Mouse (Mus musculus) CH12.LX (cell line): ENCODE measurements around the gene Dgkh. TPM values are rescaled to one million over a fixed set of nuclear protein-coding genes. Genes with fewer than 3 reads are reported as not detected.

Source experiments
- DNase-seq: peaks from one replicate; pipeline ENCODE4 v3.0.0-alpha.2; 2013; ENCODE audit errors: extremely low read depth
- H3K27ac ChIP-seq: 2 replicates; pipeline ENCODE4 v1.5.1; 2012; ENCODE audit warnings: low read depth, mild to moderate bottlenecking, control low read depth, moderate library complexity; ENCODE audit not compliant: insufficient read depth
- H3K27me3 ChIP-seq: replicated peaks from 2 replicates; pipeline ENCODE3; 2012; ENCODE audit warnings: inconsistent platforms
- H3K36me3 ChIP-seq, 2 experiments: replicated peaks in 1 of 2; 2 replicates each; pipeline versions ENCODE3 to v1.6.1; 2012; ENCODE audit warnings: inconsistent platforms in 1 of 2, low read length in 1 of 2, mild to moderate bottlenecking in 1 of 2, mixed read lengths in 1 of 2, moderate library complexity in 1 of 2; ENCODE audit not compliant: control insufficient read depth in 1 of 2, insufficient read depth in 1 of 2
- H3K4me1 ChIP-seq, 2 experiments: 2 replicates each; pipeline ENCODE4 v1.6.1; 2012; ENCODE audit warnings: inconsistent platforms in 1 of 2, moderate library complexity in 1 of 2; ENCODE audit not compliant: insufficient read depth in 2 of 2, control insufficient read depth in 1 of 2
- H3K4me2 ChIP-seq: 2 replicates; pipeline ENCODE4 v1.6.1; 2012; ENCODE audit warnings: low read depth, mild to moderate bottlenecking, control low read depth; ENCODE audit not compliant: poor library complexity, insufficient read depth, severe bottlenecking
- H3K4me3 ChIP-seq, 3 experiments: fragments of 150-350 bp in 1 of 3; sonication (generic) in 1 of 3; replicated peaks in 1 of 3; 2 replicates each; pipeline versions ENCODE3 to v1.5.1; 2011 to 2012; ENCODE audit warnings: low read depth in 2 of 3, low read length in 2 of 3, mild to moderate bottlenecking in 2 of 3, moderate library complexity in 2 of 3, control low read depth in 1 of 3, improper control_type of control experiment in 1 of 3, inconsistent platforms in 1 of 3, mixed read lengths in 1 of 3; ENCODE audit not compliant: poor library complexity in 1 of 3
- H3K79me2 ChIP-seq: replicated peaks from 2 replicates; pipeline ENCODE4 v1.6.1; 2012; ENCODE audit warnings: mild to moderate bottlenecking, moderate library complexity; ENCODE audit not compliant: control insufficient read depth, poor library complexity, insufficient read depth, severe bottlenecking; ENCODE audit errors: extremely low read depth
- H3K9ac ChIP-seq: 2 replicates; pipeline ENCODE4 v1.6.1; 2012; ENCODE audit warnings: low read depth, mild to moderate bottlenecking, control low read depth, moderate library complexity; ENCODE audit not compliant: insufficient read depth
- H3K9me3 ChIP-seq: replicated peaks from 2 replicates; pipeline ENCODE3; 2012; ENCODE audit warnings: low read length, inconsistent platforms, mixed read lengths
- BHLHE40 ChIP-seq: IDR thresholded peaks from 2 replicates; pipeline ENCODE4 v1.6.1; 2011; ENCODE audit warnings: mild to moderate bottlenecking, low read depth, low read length, improper control_type of control experiment
- CHD2 ChIP-seq: IDR thresholded peaks from 2 replicates; pipeline ENCODE4 v1.6.1; 2011; ENCODE audit warnings: low read length, improper control_type of control experiment
- CTCF ChIP-seq, 2 experiments: IDR thresholded peaks in 1 of 2; conservative IDR thresholded peaks in 1 of 2; 2 replicates each; pipeline ENCODE4 v1.5.1; 2011 to 2012; ENCODE audit warnings: low read depth in 2 of 2, low read length in 2 of 2, improper control_type of control experiment in 1 of 2, inconsistent platforms in 1 of 2, mild to moderate bottlenecking in 1 of 2, moderate library complexity in 1 of 2
- E2F4 ChIP-seq: IDR thresholded peaks from 2 replicates; pipeline ENCODE4 v1.6.1; 2011; ENCODE audit warnings: low read depth, low read length, improper control_type of control experiment; ENCODE audit not compliant: insufficient replicate concordance
- EP300 ChIP-seq: IDR thresholded peaks from 2 replicates; pipeline ENCODE4 v1.6.1; 2011; ENCODE audit warnings: low read length, improper control_type of control experiment
- ETS1 ChIP-seq: conservative IDR thresholded peaks from 2 replicates; pipeline ENCODE4 v1.6.1; 2012; ENCODE audit warnings: low read depth, mild to moderate bottlenecking, inconsistent platforms, low read length, improper control_type of control experiment, moderate library complexity
- HCFC1 ChIP-seq: IDR thresholded peaks from 2 replicates; pipeline ENCODE4 v1.6.1; 2012; ENCODE audit warnings: low read depth, mild to moderate bottlenecking, inconsistent platforms, low read length, improper control_type of control experiment
- IRF4 ChIP-seq: IDR thresholded peaks from 2 replicates; pipeline ENCODE4 v1.6.1; 2014; ENCODE audit warnings: low read depth, mild to moderate bottlenecking, inconsistent platforms, low read length, improper control_type of control experiment
- JUND ChIP-seq: conservative IDR thresholded peaks from 2 replicates; pipeline ENCODE4 v1.6.1; 2011; ENCODE audit warnings: low read depth, low read length, improper control_type of control experiment
- MAFK ChIP-seq: IDR thresholded peaks from 2 replicates; pipeline ENCODE4 v1.6.1; 2011; ENCODE audit warnings: low read length, improper control_type of control experiment; ENCODE audit not compliant: insufficient replicate concordance
- MAX ChIP-seq: IDR thresholded peaks from 2 replicates; pipeline ENCODE4 v1.6.1; 2011; ENCODE audit warnings: low read length, improper control_type of control experiment
- MAZ ChIP-seq: IDR thresholded peaks from 2 replicates; pipeline ENCODE4 v1.6.1; 2012; ENCODE audit warnings: low read depth, mild to moderate bottlenecking, inconsistent platforms, low read length, improper control_type of control experiment, moderate library complexity
- MXI1 ChIP-seq: IDR thresholded peaks from 2 replicates; pipeline ENCODE4 v1.6.1; 2011; ENCODE audit warnings: mild to moderate bottlenecking, low read depth, low read length, improper control_type of control experiment
- NELFE ChIP-seq: IDR thresholded peaks from 2 replicates; pipeline ENCODE4 v1.6.1; 2011; ENCODE audit warnings: low read depth, low read length, improper control_type of control experiment
- NRF1 ChIP-seq: IDR thresholded peaks from 2 replicates; pipeline ENCODE4 v1.6.1; 2014; ENCODE audit warnings: low read depth, mild to moderate bottlenecking, inconsistent platforms, low read length, improper control_type of control experiment, moderate library complexity
- POLR2A ChIP-seq: IDR thresholded peaks from 2 replicates; pipeline ENCODE4 v1.6.1; 2011; ENCODE audit warnings: low read depth, mild to moderate bottlenecking, improper control_type of control experiment, low read length
- SIN3A ChIP-seq: IDR thresholded peaks from 2 replicates; pipeline ENCODE4 v1.6.1; 2012; ENCODE audit warnings: low read length, improper control_type of control experiment, inconsistent platforms
- SMC3 ChIP-seq: IDR thresholded peaks from 2 replicates; pipeline ENCODE4 v1.6.1; 2011; ENCODE audit warnings: low read depth, low read length, improper control_type of control experiment
- TCF12 ChIP-seq: IDR thresholded peaks from 2 replicates; pipeline ENCODE4 v1.6.1; 2014; ENCODE audit warnings: low read depth, mild to moderate bottlenecking, inconsistent platforms, low read length, improper control_type of control experiment
- UBTF ChIP-seq: IDR thresholded peaks from 2 replicates; pipeline ENCODE4 v1.6.1; 2012; ENCODE audit warnings: low read depth, mild to moderate bottlenecking, inconsistent platforms, low read length, improper control_type of control experiment, moderate library complexity
- ZMIZ1 ChIP-seq: IDR thresholded peaks from 2 replicates; pipeline ENCODE4 v1.6.1; 2012; ENCODE audit warnings: low read depth, mild to moderate bottlenecking, inconsistent platforms, low read length, improper control_type of control experiment
- dilution Hi-C: fragments of 300-500 bp; cut with MboI; formaldehyde crosslinking; loops from 2 replicates; pipeline ENCODE4 v1.14.3; 2020; ENCODE audit warnings: low sequenced_read_pairs; ENCODE audit not compliant: extremely low pct_unique_long_range_greater_than_20kb, extremely low pct_ligation_motif_present
- in situ Hi-C: fragments of 300-500 bp; cut with MboI; formaldehyde crosslinking; loops from 3 replicates; pipeline ENCODE4 v1.14.3; 2019; ENCODE audit warnings: low sequenced_read_pairs, low pct_ligation_motif_present, low pct_unique_long_range_greater_than_20kb, mixed read lengths
- polyA plus RNA-seq: library from polyadenylated mRNA; unstranded; fragments of >175 nt; gene quantifications from 2 replicates; pipeline ENCODE4 v1.2.1, GENCODE M21; 2012; ENCODE audit warnings: low read depth; ENCODE audit not compliant: insufficient read length
- total RNA-seq, 2 experiments: library from RNA; depleted of rRNA; stranded (reverse); fragments of 300-350 nt in 1 of 2; fragments of >200 nt in 1 of 2; gene quantifications; 2 replicates each; pipeline ENCODE4 v1.2.3; 2012 to 2014

Gene Dgkh
- total and polyA plus RNA-seq, 3 experiments = 0.83 to 3.3 (median 2.4) TPM

DNA sequence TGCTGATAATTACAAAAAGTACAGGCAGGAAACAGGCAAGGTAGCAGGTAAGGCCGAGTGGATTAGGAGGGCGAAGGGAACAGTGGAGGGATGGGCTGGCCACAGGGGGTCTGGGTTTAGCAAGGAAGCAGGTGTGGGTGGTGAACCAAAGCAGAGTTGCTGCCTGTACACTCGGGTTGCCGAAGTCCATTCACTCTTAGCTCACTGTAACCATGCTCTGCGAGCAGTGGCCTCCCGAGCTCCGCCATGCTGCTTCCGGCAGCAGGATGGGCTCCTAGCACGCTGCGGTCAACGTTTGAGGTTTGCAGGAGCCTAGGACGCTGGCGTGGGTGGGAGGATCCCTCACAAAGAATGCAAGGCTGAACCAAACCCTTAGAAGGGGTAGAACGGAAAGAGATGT lies 43.1 kb upstream of the Dgkh start:
- H3K79me2 ChIP-seq = no peaks in the 10 kb centered on the region
- H3K4me2 ChIP-seq = no peak overlapping the region
- in situ Hi-C loops = no loop called here
- DNase-seq = no peak
- dilution Hi-C loops = no loop called here
- H3K4me1 ChIP-seq = peaks cover 0 to 12% of the 10 kb centered on the region in 2 experiments; a peak in 2 of 4 replicates
- H3K4me3 ChIP-seq = no peak overlapping the region
- H3K9ac ChIP-seq = no peak overlapping the region
- H3K9me3 ChIP-seq = no peaks in the 10 kb centered on the region
- H3K36me3 ChIP-seq = no peaks in the 10 kb centered on the region
- no peak overlapping the region for H3K27ac ChIP-seq
- no peak for TF ChIP-seq MXI1
- TF ChIP-seq E2F4 = no peak
- TF ChIP-seq MAFK = no peak
- TF ChIP-seq IRF4 = no peak
- no peak for TF ChIP-seq CTCF (conservative IDR thresholded peaks at IDR 0.05 in 1 of 2, IDR thresholded peaks at IDR 0.05 in 1 of 2; ENCODE audit: low read depth in 2 of 2, low read length in 2 of 2)
- no peak for TF ChIP-seq POLR2A
- TF ChIP-seq HCFC1 = no peak
- TF ChIP-seq EP300 = no peak
- TF ChIP-seq ETS1 = no peak
- TF ChIP-seq MAX = no peak
- TF ChIP-seq JUND = no peak
- no peak for TF ChIP-seq SIN3A
- TF ChIP-seq CHD2 = no peak
- no peak for TF ChIP-seq NELFE
- TF ChIP-seq, all 38 proteins: peak for 0
- no peaks in the 10 kb centered on the region for H3K27me3 ChIP-seq

GRCm38 (mm10) chr14:78775226-78775625 lies 42.6 kb upstream of the Dgkh start:
- H3K36me3 ChIP-seq = no peaks in the 10 kb centered on the region
- TF ChIP-seq HCFC1 (no peak), NRF1 (no peak)
- TF ChIP-seq, all 38 proteins: peak for 0
- in situ Hi-C loops = no loop called here
- no peak for DNase-seq
- no peak overlapping the region for H3K27ac ChIP-seq
- dilution Hi-C loops = no loop called here
- H3K27me3 ChIP-seq = no peaks in the 10 kb centered on the region
- H3K4me3 ChIP-seq = no peak overlapping the region
- H3K79me2 ChIP-seq = no peaks in the 10 kb centered on the region
- no peaks in the 10 kb centered on the region for H3K9me3 ChIP-seq
- no peak overlapping the region for H3K9ac ChIP-seq
- peaks cover 0 to 16% of the 10 kb centered on the region in 2 experiments; a peak in 2 of 4 replicates for H3K4me1 ChIP-seq
- no peak overlapping the region for H3K4me2 ChIP-seq

DNA sequence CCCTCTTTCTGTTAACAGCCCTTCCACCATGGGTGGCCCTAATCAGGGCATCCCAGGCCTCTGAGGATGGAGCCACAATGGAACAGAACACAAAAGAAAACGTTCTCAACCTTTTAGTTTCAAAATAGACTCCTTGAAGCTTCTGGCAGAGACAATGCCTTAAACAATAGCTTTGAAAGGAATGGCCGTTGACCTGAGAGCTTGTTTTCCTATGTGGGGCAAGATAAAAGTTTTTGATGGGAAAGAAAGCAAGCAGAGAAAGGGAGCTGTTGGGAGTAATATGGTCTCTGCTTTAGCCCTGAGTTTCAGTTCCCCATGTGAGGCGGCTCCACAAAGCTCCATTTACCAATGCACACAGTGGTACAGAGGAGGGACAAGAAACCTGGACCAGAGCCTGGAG lies 37.9 kb upstream of the Dgkh start:
- no peak for TF ChIP-seq TCF12
- TF ChIP-seq IRF4 = peak; percentile 92
- TF ChIP-seq UBTF = no peak
- TF ChIP-seq SIN3A = no peak
- TF ChIP-seq ZMIZ1 = no peak
- TF ChIP-seq SMC3 = no peak
- TF ChIP-seq BHLHE40 = no peak
- peak; percentile 82 for TF ChIP-seq EP300
- no peak for TF ChIP-seq MAZ
- in situ Hi-C loops (no loop called here), dilution Hi-C loops (no loop called here)
- peak overlapping the region; percentile 38; the same call in 1 of the 2 replicates for H3K4me2 ChIP-seq
- H3K36me3 ChIP-seq = no peaks in the 10 kb centered on the region
- H3K9ac ChIP-seq = no peak overlapping the region; the same call in 1 of the 2 replicates
- H3K27ac ChIP-seq = no peak overlapping the region
- H3K4me3 ChIP-seq = no peak overlapping the region
- H3K4me1 ChIP-seq = peaks cover 2 to 12% of the 10 kb centered on the region in 2 experiments; a peak in 3 of 4 replicates
- peak; percentile 20 for DNase-seq
- H3K27me3 ChIP-seq = no peaks in the 10 kb centered on the region
- H3K79me2 ChIP-seq = no peaks in the 10 kb centered on the region
- H3K9me3 ChIP-seq = no peaks in the 10 kb centered on the region
